Mouse (Mus musculus) induced T-regulatory cell, adult 2 months (primary cell): ENCODE results near the gene Sv2c.
A peak's percentile ranks its signal among the peaks of the same experiment; 100 is the strongest.

Source experiments
- DNase-seq: peaks from one replicate; pipeline ENCODE4 v3.0.0-alpha.2; 2012; ENCODE audit warnings: low read depth

The Sv2c gene

GRCm38 (mm10) chr13:95968031-95968430 is 164.3 kb downstream of the Sv2c start:
- DNase-seq, result peak; percentile 64

DNA sequence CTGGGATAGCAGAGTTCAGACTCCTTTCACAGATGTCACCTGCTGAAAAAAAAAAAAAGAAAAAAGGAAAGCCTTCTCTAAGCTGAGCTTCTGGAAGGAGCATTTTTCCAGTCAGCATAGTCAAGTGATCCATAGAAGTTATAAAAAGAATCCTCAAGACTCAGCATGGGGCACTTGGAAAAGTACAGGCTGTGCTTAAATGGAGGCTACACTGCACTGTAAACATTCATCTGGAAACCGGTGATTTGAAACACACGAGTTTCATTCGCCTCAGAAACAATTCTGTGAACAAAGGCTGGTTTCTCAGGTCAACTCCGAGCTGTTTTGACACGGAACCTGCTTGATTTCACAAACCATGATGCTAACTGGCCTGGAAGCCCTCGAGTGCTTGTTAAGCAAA is 165.6 kb downstream of the Sv2c start:
- DNase-seq, result peak; percentile 32

GRCm38 (mm10) chr13:95965596-95965995 is 166.8 kb downstream of the Sv2c start:
- no peak for DNase-seq

DNA sequence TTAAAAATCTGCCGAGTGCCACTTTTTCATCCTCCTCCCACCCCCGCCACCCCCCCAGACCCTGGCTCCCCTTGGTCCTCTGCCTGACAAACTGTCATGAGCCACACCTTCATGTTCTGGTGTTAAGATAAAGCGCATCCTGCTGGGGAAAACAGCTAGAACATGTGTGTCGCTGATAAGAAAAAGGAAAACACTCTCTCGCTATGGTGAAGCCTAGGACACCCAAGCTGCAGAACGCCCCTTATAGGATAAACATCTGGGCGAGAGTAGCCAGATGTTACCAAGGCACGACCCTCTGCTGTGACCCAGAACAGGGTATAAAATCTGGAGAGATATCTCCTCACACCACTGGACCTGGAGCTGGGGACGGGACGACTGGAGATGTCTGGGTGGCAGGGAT is 167.2 kb downstream of the Sv2c start:
- DNase-seq, result peak; percentile 69

DNA sequence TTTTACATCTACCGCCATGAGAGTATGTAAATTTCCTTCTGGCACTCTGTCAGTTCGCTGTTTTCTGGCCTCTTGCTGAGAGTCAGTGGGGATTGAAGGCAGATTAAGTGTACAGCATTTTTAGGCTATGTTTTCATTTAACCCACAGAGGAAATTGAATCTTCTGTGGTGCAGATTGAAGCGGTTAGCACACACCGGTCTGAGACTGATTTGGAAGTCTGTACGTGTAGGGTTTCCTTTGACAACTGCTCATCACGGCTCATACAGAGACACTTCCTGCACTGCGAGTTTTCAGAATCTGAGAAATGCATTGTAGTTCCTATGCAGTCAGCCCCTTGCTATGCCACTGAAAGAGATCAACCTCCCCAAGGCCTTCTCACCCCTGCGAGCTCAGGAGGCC is 168.2 kb downstream of the Sv2c start:
- DNase-seq, result peak; percentile 88

DNA sequence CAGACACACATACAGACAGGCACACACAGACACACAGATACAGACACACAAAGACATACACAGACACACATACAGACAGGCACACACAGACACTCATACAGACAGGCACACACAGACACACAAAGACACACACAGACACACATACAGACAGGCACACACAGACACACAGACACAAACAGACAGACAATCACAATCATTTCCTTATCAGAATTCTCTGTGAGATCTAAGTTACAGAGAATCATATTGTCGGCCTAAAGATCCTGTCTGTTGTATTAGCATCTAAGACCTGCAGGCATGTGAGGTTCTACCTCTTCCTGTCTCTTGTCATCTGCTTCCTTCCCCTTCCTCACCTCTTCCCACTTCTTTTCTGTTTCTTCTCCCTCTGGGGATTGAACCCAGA is 168.7 kb downstream of the Sv2c start:
- DNase-seq, result no peak

- no peak for DNase-seq
Measured at GRCm38 (mm10) chr13:95961905-95962304, 170.5 kb downstream of the Sv2c start.

- DNase-seq, result peak; percentile 87
Measured at GRCm38 (mm10) chr13:95961191-95961791, 171.1 kb downstream of the Sv2c start.

- DNase-seq, result peak; percentile 94
Measured at GRCm38 (mm10) chr13:95960477-95961185, 171.7 kb downstream of the Sv2c start.

- no peak for DNase-seq
Measured at GRCm38 (mm10) chr13:95959651-95960476, 172.5 kb downstream of the Sv2c start.

GRCm38 (mm10) chr13:95957134-95957533 is 175.2 kb downstream of the Sv2c start:
- DNase-seq, result no peak

DNA sequence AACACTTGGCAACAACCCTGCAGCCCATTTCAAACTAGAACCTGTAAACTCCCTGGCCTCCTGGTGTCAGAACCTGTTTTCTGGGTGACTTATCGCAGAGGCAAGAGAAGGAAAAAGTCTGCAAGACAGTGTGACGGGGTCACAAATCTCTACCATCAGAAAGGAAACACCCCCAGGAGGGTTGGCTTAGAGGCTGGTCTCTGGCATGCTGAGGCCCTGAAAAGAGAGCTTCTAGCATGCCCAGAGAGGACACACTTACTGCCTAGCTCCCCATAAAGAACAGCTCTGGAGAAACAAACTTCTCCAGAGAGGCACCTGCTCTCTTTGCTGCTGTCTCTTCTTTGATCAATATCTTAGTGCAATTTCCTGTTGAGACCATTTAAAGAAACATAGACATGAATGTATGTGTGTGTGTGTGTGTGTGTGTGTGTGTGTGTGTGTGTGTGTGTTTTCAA is 176.0 kb downstream of the Sv2c start:
- peak; percentile 82 for DNase-seq

GRCm38 (mm10) chr13:95955204-95955603 is 177.2 kb downstream of the Sv2c start:
- DNase-seq, result no peak

DNA sequence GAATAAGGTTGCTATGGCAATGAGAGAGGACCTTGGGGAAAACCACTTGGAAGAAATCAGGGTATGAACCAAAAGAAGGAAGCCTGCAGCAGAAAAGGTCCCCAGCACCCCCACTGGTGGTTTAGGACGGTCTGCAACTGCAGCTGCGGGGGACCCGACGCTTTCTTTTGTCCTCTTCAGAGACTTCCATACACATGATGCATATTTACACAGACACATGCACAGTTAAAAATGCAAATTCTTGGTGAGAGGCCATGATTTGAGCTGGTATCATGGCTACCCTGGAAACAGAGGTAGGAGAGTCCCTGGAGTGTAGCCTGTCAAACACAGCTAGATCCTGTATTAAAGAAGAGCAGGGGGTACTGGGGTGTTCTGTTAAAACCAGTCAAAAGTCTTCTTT is 178.7 kb downstream of the Sv2c start:
- no peak for DNase-seq

- no peak for DNase-seq
Measured at GRCm38 (mm10) chr13:95952263-95952662, 180.1 kb downstream of the Sv2c start.

GRCm38 (mm10) chr13:95951098-95951894 is 181.1 kb downstream of the Sv2c start:
- peak; percentile 82 for DNase-seq

- no peak for DNase-seq
Measured at GRCm38 (mm10) chr13:95950434-95951091, 181.8 kb downstream of the Sv2c start.

GRCm38 (mm10) chr13:95949356-95949755 is 183.0 kb downstream of the Sv2c start:
- DNase-seq, result no peak

DNA sequence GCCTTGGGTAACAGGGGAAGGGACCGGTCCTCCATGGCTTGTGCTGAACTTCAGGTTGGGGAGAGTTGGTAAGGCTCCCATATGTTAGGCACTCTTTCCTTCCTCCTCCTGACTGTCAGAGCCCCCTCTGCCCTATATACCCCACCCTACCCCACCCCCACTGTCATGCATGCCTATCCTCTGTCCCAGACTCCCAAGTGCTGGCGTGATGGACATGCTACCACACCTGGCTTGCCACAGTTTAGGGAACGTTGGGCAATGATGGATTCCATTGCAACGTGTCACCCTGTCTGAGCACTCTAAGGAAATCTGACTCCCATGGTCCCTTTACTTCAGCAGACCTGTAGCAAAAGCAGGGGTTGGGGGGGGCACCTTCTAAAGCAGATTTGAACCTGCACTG is 183.6 kb downstream of the Sv2c start:
- no peak for DNase-seq

DNA sequence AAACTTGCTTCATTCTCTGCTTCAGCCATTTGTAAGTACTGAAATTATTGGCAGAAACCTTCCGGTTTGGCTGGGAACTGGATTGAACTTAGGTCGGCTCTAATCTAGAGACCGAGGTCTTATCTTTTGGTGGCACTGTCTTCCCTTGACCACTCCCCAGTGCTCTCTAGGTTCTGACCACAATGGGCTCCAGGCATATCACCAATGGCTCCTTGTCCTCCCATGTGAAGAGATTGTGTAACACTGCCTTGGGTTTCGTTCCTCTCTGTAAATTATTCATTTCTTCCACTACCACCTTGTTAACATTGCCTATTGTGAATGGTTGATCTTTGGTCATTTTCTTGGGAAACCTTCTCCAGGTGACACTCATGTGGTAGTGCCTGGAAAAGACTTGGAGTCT is 184.0 kb downstream of the Sv2c start:
- DNase-seq, result no peak

DNA sequence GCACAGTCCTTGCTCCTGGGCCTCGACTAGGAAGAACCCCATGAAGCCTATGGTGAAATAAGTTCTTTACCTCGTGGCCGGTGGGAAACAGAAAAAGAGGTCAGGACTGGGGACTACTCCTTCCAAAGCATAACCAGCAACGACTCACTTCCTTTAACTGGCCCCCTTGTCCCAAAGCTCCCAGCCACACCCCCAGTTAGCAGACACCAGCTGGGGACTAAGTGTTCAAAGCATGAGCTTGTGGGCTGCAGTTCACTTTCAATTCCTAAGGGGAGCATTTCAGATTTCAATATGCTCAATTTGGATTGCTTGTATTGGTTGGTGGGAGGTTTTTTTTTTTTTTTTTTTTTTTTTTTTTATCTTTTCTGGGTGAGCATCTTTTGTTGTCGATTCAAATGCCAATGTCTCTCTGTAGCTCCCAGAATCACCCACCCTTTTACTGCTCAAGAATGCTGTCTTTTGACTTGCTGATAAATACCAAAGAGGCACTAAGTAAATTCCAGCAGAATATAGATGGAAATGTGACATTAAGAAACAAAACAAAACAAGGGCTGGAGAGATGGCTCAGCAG is 186.4 kb downstream of the Sv2c start:
- no peak for DNase-seq
